Mouse (Mus musculus) CD4-positive, CD25-positive, alpha-beta regulatory T cell (primary cell): ENCODE data around the gene Ctrl. TPM values are rescaled to one million over a fixed set of nuclear protein-coding genes. Genes with fewer than 3 reads are reported as not detected.

ENCODE experiments used
- polyA plus RNA-seq: library from polyadenylated mRNA; unstranded; fragments of 100-300 nt; shearing (Covaris generic); gene quantifications from one replicate; pipeline ENCODE4 v1.2.1, GENCODE M21; 2017

Gene Ctrl
- polyA plus RNA-seq, result 2.1 TPM

GRCm38 (mm10) chr8:105933762-105934161 lies at the start of gene Ctrl:
TSS of gene Ctrl (minus strand) at chr8:105933862.

GRCm38 (mm10) chr8:105979325-105979724 lies 45.7 kb upstream of the Ctrl start, which contains the start of gene Dpep3:
TSS of gene Dpep3 (minus strand) at chr8:105979429.

GRCm38 (mm10) chr8:105965905-105966341 lies 32.3 kb upstream of the Ctrl start, which contains the start of gene Slc12a4:
TSS of gene Slc12a4 (minus strand) at chr8:105966097.

GRCm38 (mm10) chr8:105943321-105943739 lies 9.7 kb upstream of the Ctrl start, which contains the start of gene Lcat:
TSS of gene Lcat (minus strand) at chr8:105943382.

GRCm38 (mm10) chr8:105938306-105938669 lies 4.6 kb upstream of the Ctrl start, which contains the start of gene Psmb10:
TSS of gene Psmb10 (minus strand) at chr8:105938444.

GRCm38 (mm10) chr8:105900180-105900940 lies 33.3 kb downstream of the Ctrl start, which contains the start of gene Pskh1:
TSS of gene Pskh1 (plus strand) at chr8:105900441.

GRCm38 (mm10) chr8:105893339-105893738 lies 40.3 kb downstream of the Ctrl start, which contains the start of gene Nrn1l:
TSS of gene Nrn1l (plus strand) at chr8:105893567.

Other genes with a start within 250 kb of the Ctrl start
- gene Carmil2, start 247.6 kb downstream of the Ctrl start, polyA plus RNA-seq, result 167 TPM
- gene Acd, start 232.8 kb downstream of the Ctrl start, polyA plus RNA-seq, result 75.1 TPM
- 9.0 TPM for gene Pard6a, start 232.7 kb downstream of the Ctrl start, polyA plus RNA-seq
- gene 4933405L10Rik, start 226.2 kb downstream of the Ctrl start, polyA plus RNA-seq, result not detected
- gene Enkd1, start 225.7 kb downstream of the Ctrl start, polyA plus RNA-seq, result 2.1 TPM
- 5.2 TPM for gene Gfod2, start 175.2 kb downstream of the Ctrl start, polyA plus RNA-seq
- 23.6 TPM for gene Ranbp10, start 106.5 kb downstream of the Ctrl start, polyA plus RNA-seq
- gene Tsnaxip1, start 106.1 kb downstream of the Ctrl start, polyA plus RNA-seq, result 0.85 TPM
- 19.7 TPM for gene Cenpt, start 80.6 kb downstream of the Ctrl start, polyA plus RNA-seq
- 36.7 TPM for gene Thap11, start 78.7 kb downstream of the Ctrl start, polyA plus RNA-seq
- 12.7 TPM for gene Nutf2, start 73.3 kb downstream of the Ctrl start, polyA plus RNA-seq
- 80.7 TPM for gene Edc4, start 53.0 kb downstream of the Ctrl start, polyA plus RNA-seq
- gene Nrn1l, start 40.3 kb downstream of the Ctrl start, polyA plus RNA-seq, result 1.1 TPM
- 28.6 TPM for gene Pskh1, start 33.4 kb downstream of the Ctrl start, polyA plus RNA-seq
- gene Psmb10, start 4.6 kb upstream of the Ctrl start, polyA plus RNA-seq, result 402 TPM
- 0.44 TPM for gene Lcat, start 9.5 kb upstream of the Ctrl start, polyA plus RNA-seq
- 19.6 TPM for gene Slc12a4, start 32.2 kb upstream of the Ctrl start, polyA plus RNA-seq
- gene Dpep3, start 45.6 kb upstream of the Ctrl start, polyA plus RNA-seq, result not detected
- 18.3 TPM for gene Dus2, start 57.5 kb upstream of the Ctrl start, polyA plus RNA-seq
- 0.49 TPM for gene Dpep2nb, start 72.1 kb upstream of the Ctrl start, polyA plus RNA-seq
- gene Ddx28, start 78.0 kb upstream of the Ctrl start, polyA plus RNA-seq, result 15.7 TPM
- 139 TPM for gene Nfatc3, start 125.0 kb upstream of the Ctrl start, polyA plus RNA-seq
- gene Esrp2, start 203.1 kb upstream of the Ctrl start, polyA plus RNA-seq, result 1.2 TPM
- gene Pla2g15, start 216.5 kb upstream of the Ctrl start, polyA plus RNA-seq, result 9.0 TPM
- 35.5 TPM for gene Slc7a6, start 235.0 kb upstream of the Ctrl start, polyA plus RNA-seq